Mouse (Mus musculus) liver, adult 2 months (tissue): ENCODE data around the gene Cdiptos. TPM values are rescaled to one million over a fixed set of nuclear protein-coding genes. Genes with fewer than 3 reads are reported as not detected.

Experiments used
- DNase-seq: peaks from one replicate; pipeline ENCODE4 v3.0.0-alpha.2; 2011; ENCODE audit warnings: low read depth, low spot score; ENCODE audit errors: extremely low read depth
- H3K27ac ChIP-seq: fragments of 200-500 bp; replicated peaks from 2 replicates; pipeline ENCODE4 v1.5.1; 2012; ENCODE audit warnings: low read depth, mild to moderate bottlenecking, control low read depth, inconsistent platforms, low read length; ENCODE audit not compliant: insufficient read depth
- H3K27me3 ChIP-seq: fragments of 200-500 bp; 2 replicates; pipeline ENCODE4 v1.6.1; 2012; ENCODE audit warnings: mild to moderate bottlenecking, moderate library complexity, low read length, inconsistent platforms; ENCODE audit not compliant: control insufficient read depth, insufficient read depth
- H3K36me3 ChIP-seq: fragments of 200-500 bp; 2 replicates; pipeline ENCODE4 v1.6.1; 2012; ENCODE audit warnings: low read length, inconsistent platforms; ENCODE audit not compliant: control insufficient read depth, insufficient read depth
- H3K4me1 ChIP-seq: fragments of 200-500 bp; 2 replicates; pipeline ENCODE4 v1.6.1; 2011; ENCODE audit warnings: low read length; ENCODE audit not compliant: control insufficient read depth, insufficient read depth
- H3K4me3 ChIP-seq: fragments of 200-500 bp; 2 replicates; pipeline ENCODE4 v1.5.1; 2011; ENCODE audit warnings: low read depth, mild to moderate bottlenecking, control low read depth, low read length, moderate library complexity; ENCODE audit not compliant: insufficient read depth
- H3K79me2 ChIP-seq: fragments of 200-500 bp; 2 replicates; pipeline ENCODE4 v1.6.1; 2012; ENCODE audit warnings: inconsistent platforms, mild to moderate bottlenecking, low read length, moderate library complexity; ENCODE audit not compliant: control insufficient read depth, insufficient read depth
- H3K9ac ChIP-seq: fragments of 200-500 bp; 2 replicates; pipeline ENCODE4 v1.6.1; 2012; ENCODE audit warnings: low read depth, mild to moderate bottlenecking, control low read depth, inconsistent platforms, low read length
- CTCF ChIP-seq: fragments of 200-500 bp; IDR thresholded peaks from 2 replicates; pipeline ENCODE4 v1.5.1; 2011; ENCODE audit warnings: low read depth, low read length, control low read depth
- POLR2A ChIP-seq: fragments of 200-500 bp; IDR thresholded peaks from 2 replicates; pipeline ENCODE4 v1.6.1; 2011; ENCODE audit warnings: low read length, control low read depth; ENCODE audit not compliant: insufficient read depth; ENCODE audit errors: extremely low read depth
- WGBS: fragments of 180-500 bp; shearing (Covaris S2); methylation state at CpG from one replicate; pipeline ENCODE4 v1.1.7; 2018; 5-methylcytosine and 5-hydroxymethylcytosine counted together
- polyA plus RNA-seq: library from polyadenylated mRNA; depleted of rRNA; stranded (reverse); fragments of >200 nt; gene quantifications from 2 replicates; pipeline ENCODE4 v1.2.3, GENCODE M21; 2012
- total RNA-seq: library from RNA; depleted of rRNA; stranded (reverse); fragments of >200 nt; gene quantifications from 2 replicates; pipeline ENCODE4 v1.2.3, GENCODE M21; 2014

Gene Cdiptos
- total and polyA plus RNA-seq, 2 experiments = 0.09 to 0.23 TPM

DNA sequence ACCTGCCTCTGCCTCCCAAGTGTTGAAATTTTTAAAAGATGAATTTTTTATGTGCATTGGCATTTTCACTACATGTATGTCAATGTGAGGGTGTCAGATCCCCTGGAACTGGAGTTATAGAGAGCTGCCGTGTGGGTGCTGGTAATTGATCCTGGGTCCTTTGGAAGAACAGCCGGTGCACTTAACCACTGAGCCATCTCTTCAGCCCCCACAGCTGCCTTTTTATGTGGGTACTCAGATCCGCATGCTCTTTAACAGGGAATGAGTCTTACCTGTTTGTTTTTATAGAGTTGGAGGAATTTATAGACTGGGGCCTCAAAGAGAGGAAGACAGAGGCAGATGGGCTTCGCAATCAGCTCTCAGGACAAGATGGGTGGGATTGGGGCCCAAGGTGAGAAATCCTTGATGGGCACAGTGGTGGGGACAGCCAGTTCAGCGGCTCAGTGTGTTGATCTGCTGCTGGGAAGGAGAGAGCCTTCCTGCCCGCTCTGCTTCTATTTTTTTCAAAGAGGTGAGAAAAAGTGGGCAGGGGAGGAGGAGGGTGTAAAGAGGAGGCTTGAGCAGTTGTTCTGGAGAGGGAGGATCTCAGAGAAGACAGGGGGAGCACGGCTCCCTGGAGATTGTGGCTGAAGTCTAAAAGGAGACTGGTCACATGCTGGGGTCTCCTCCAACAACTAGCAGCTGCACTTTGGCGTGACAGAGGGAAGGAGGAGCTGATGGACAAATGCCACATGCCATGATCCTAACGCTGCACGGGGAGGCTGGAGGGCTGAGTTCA lies 9.0 kb upstream of the Cdiptos start:
- Histone ChIP-seq H3K4me1 (no peaks in the 10 kb centered on the region), H3K9ac (no peak overlapping the region), H3K36me3 (peaks cover 9% of the 10 kb centered on the region), H3K79me2 (no peaks in the 10 kb centered on the region), H3K27me3 (no peaks in the 10 kb centered on the region), H3K27ac (no peak overlapping the region), H3K4me3 (no peak overlapping the region)
- DNase-seq = no peak
- 79% methylated on average over 10 of the region's 10 CpGs for WGBS
- TF ChIP-seq POLR2A (no peak), CTCF (no peak)

DNA sequence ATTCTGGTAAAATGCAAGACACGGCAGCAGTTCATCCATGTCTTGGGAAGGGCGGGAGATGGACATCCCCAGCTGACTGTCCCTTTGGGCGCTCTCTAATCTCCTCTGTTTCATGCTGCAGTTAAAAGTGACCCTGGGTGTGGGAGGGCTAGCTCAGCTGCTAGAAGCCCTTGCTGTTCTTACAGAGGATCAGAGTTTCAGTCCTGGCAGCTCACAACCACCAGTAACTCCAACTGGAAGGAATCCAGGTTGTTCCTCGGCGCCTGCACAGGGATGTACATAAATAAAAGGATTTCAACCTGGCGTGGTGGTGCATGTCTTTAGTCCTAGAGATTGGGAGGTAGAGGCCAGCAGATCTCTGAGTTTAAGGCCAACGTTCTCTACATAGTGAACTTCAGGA lies 7.2 kb upstream of the Cdiptos start:
- Histone ChIP-seq H3K27ac (no peak overlapping the region), H3K27me3 (no peaks in the 10 kb centered on the region), H3K9ac (no peak overlapping the region), H3K36me3 (peaks cover 2% of the 10 kb centered on the region; the same call in 1 of the 2 replicates), H3K4me1 (no peaks in the 10 kb centered on the region; the same call in 1 of the 2 replicates), H3K4me3 (no peak overlapping the region), H3K79me2 (no peaks in the 10 kb centered on the region)
- no peak for TF ChIP-seq POLR2A
- no peak for TF ChIP-seq CTCF
- no peak for DNase-seq
- 79% methylated on average over 7 of the region's 7 CpGs for WGBS

DNA sequence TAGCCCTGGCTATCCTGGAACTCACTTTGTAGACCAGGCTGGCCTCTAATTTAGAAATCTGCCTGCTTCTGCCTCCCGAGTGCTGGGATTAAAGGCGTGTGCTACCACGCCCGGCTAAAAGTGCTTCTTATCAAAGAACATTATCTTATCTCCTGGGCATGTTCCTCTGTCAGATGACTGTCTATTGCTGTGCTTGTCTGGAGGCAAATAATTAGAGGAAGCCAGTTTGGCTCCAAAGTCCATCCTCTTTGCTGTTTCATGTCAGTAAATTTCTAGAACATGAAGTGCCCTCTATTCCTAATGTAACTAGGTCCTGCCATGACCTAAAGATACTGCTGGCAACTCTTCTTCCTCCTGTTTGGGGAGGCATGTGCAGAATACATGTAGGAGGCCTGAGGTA lies 6.2 kb upstream of the Cdiptos start:
- peaks cover 2% of the 10 kb centered on the region; the same call in 1 of the 2 replicates for H3K36me3 ChIP-seq
- H3K27me3 ChIP-seq = no peaks in the 10 kb centered on the region
- peak; percentile 80 for DNase-seq
- no peak overlapping the region for H3K27ac ChIP-seq
- H3K9ac ChIP-seq = no peak overlapping the region
- peaks cover 2% of the 10 kb centered on the region for H3K4me1 ChIP-seq
- no peak overlapping the region for H3K4me3 ChIP-seq
- no peaks in the 10 kb centered on the region for H3K79me2 ChIP-seq
- TF ChIP-seq CTCF (no peak), POLR2A (no peak)
- 11% methylated on average over 4 of the region's 4 CpGs for WGBS

DNA sequence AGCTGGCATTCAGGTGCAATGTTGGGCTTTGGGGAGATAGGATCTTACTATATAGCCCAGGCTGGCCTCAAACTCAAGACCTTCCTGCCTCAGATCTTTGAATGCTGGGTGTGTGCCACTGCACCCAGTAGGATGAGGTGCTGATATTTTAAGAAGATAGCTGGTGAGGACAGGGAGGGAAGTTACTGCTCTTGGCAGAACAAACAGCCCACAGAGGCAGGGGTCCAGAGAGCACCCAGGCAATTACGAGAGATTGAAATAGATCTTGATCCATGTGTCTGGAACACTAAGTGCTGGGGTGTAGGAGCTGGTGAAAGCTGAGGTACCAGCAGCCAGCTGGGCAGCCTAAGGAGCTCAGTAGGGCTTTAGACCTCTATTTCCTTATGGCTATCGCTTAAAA lies 5.7 kb upstream of the Cdiptos start:
- no peak for DNase-seq
- WGBS = 97% methylated on average over 2 of the region's 2 CpGs
- H3K27ac ChIP-seq = no peak overlapping the region
- peaks cover 2% of the 10 kb centered on the region; the same call in 1 of the 2 replicates for H3K36me3 ChIP-seq
- no peaks in the 10 kb centered on the region for H3K27me3 ChIP-seq
- H3K9ac ChIP-seq = no peak overlapping the region
- no peak overlapping the region for H3K4me3 ChIP-seq
- peaks cover 4% of the 10 kb centered on the region; the same call in 1 of the 2 replicates for H3K79me2 ChIP-seq
- TF ChIP-seq CTCF (no peak), POLR2A (no peak)
- H3K4me1 ChIP-seq = peaks cover 4% of the 10 kb centered on the region

DNA sequence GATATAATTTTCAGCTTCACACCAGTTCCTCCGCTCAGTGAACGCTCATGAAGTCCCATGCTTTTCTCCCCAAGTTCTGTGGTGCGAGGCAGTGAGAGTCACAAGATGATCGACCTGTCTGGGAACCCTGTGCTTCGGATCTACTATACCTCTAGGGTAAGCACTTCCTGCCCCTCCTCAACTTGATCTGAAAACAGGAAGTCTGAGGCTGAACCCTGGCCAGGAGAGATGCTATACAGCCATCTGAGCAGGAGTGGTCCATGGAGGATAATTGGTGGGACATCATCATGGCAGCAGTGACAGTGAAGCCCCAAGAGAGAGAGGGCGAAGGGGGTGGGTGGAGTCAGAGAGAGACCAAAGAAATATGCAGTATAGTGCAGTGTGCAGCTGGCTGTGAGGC lies 2.9 kb upstream of the Cdiptos start:
- Histone ChIP-seq H3K27me3 (no peaks in the 10 kb centered on the region), H3K27ac (no peak overlapping the region), H3K79me2 (peaks cover 7% of the 10 kb centered on the region; the same call in 1 of the 2 replicates), H3K4me1 (peaks cover 4% of the 10 kb centered on the region), H3K36me3 (peaks cover 2% of the 10 kb centered on the region; the same call in 1 of the 2 replicates), H3K9ac (no peak overlapping the region), H3K4me3 (no peak overlapping the region)
- 93% methylated on average over 6 of the region's 6 CpGs for WGBS
- TF ChIP-seq POLR2A (no peak), CTCF (no peak)
- DNase-seq = no peak

DNA sequence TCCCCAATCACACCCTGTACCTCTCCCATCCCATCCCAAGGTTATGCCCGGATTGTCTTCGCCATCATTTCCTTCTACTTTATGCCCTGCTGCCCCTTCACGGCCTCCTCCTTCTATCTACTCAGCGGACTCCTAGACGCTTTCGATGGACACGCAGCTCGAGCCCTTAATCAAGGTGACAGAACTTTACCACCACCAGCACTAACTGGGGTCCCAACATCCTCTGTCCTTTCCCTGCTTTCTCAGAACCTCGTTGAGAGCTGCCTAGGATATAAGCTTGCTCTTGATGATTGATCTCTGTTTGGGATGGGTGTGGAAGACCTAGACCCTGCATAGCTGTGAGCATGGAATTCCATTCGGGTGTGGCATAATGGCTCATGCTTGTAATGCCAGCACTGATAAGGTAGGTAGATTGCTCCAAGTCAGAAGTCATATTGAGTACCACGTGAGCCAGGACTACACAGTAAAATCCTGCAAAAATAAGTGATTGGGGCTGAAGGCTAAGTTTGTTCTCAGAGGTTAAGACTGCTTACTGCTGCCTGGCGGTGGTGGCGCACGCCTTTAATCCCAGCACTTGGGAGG lies 1.1 kb upstream of the Cdiptos start:
- 25% methylated on average over 14 of the region's 14 CpGs for WGBS
- TF ChIP-seq POLR2A (no peak), CTCF (no peak)

More for the DNA sequence above, 1.1 kb upstream of the Cdiptos start:
- no peaks in the 10 kb centered on the region for H3K27me3 ChIP-seq
- H3K4me1 ChIP-seq = peaks cover 4% of the 10 kb centered on the region
- no peak overlapping the region for H3K27ac ChIP-seq
- peak overlapping the region; percentile 93 for H3K9ac ChIP-seq
- peaks cover 2% of the 10 kb centered on the region; the same call in 1 of the 2 replicates for H3K36me3 ChIP-seq
- peak; percentile 6 for DNase-seq
- H3K79me2 ChIP-seq = peaks cover 7% of the 10 kb centered on the region; the same call in 1 of the 2 replicates
- peak overlapping the region; percentile 86 for H3K4me3 ChIP-seq
